Mouse (Mus musculus): ENCODE measurements around the gene 4921524J17Rik.

4921524J17Rik gene

DNA sequence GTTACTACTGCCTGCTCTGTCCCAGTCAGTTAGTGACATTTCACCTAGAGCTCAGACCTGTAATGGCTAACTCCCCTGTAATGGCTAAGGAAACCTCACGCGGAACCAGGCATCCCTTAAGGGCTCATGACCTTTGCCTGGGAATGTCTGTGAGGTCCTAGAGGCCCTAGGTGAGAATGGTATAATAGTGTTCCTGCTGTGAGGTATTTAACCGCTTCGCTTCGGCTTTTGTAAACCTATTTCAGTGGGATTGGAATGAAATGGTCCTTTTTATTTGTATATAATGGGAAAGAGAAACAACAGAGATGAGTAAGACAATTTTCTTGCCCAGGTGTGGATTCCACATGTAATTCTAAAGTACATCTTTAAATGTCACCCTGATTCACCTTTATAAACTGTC, 8.9 kb upstream of the 4921524J17Rik start:
- DNase-seq (ENCODE audit: low spot score in 2 of 2), result no peak

DNA sequence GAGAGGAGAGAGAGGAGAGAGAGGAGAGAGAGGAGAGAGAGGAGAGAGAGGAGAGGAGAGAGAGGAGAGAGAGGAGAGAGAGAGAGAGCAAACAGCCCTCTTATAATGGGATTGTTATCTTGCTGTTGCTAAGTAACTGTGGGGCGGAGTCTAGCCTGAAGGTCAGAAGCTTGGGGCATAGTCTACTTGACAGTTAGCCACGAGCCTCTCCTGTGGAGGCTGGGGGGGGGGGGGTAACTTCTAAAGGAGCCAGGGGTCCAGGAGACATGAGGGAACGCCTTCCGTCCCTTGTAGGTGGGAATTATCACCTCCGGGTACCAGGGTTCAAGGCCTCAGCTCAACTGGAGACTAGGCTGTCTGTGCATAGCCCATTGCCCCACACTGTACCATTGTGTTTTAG, 3.1 kb upstream of the 4921524J17Rik start:
- DNase-seq (ENCODE audit: low spot score in 2 of 2), result no peak

DNA sequence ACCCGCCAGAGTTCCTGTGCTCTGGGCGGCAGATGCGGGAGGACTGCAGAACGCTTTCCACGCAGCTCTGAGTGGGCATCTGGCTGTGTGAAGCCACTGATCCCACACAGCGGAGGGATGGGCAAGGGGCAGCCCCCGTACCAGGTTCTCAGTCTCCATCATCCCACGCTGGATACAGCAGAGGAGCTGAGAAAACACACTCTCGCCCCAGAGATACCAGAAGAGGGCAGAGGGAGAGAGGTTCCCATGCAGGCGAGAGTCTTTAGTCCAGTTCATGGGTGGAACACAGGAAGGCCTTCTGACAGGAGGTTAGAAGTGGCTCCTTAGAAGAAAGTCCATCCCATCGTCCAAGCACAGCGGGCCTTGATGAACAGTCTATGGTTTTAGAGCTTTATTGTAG, 2.2 kb upstream of the 4921524J17Rik start:
- DNase-seq (ENCODE audit: low spot score in 2 of 2), result no peak

DNA sequence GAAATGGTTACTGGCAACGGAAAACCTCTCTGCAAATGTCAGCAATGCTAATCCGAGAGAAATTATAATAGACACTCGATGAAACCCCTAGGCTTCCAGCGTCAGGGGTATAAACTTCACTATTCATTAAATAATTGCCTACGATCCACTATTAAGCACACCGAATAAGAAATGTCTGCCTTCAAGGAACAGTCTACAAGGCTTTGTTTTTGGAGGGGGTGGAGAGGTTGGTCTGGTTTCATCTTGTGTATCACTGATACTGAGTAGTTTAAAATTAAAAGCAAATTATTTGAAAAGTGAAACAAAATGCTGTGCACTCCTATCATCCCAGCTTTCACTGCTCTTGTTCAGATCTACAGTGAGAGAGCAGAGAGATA, 372 bp upstream of the 4921524J17Rik start:
- DNase-seq (ENCODE audit: low spot score in 2 of 2), result no peak

DNA sequence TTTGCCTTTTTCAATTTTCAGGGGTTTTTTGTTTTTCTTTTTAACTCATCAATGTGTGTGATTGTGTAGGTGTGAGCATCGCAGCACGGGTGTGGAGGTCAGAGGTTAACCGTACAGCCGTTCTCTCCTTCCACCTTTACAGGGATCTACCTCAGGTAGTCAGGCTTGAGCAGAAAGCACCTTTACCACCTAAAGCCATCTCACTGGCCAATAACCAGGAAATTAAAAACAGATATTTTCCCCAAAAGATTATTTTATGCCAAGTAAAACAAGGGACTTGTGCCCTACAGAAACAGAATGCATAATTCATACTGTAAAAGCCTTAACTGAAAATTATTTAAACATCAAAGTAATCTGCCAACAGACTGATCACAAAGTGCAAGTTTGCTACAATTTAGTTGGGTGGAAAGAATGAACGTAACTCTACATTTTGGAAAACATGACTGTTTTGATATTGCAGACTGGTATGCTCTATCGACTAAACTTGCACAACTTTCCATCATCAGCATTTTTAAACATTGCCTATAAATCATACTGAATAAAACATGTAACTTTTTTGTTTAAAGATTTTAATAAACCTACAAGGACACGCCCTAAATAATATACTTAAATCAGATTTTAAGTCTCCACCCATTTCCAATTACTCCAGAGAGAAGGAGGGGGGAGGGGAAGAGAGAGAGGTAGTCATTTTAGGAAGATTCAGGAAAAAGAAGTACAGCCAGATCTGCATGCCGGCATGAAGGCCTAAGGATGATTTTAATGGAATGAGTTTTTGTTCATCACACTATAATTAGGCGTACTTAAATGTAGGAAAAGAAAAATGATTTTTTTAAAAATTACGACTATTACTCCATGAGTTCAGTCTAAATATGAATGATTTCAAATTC, 1.1 kb downstream of the 4921524J17Rik start:
- DNase-seq (ENCODE audit: low spot score in 2 of 2), result no peak

DNA sequence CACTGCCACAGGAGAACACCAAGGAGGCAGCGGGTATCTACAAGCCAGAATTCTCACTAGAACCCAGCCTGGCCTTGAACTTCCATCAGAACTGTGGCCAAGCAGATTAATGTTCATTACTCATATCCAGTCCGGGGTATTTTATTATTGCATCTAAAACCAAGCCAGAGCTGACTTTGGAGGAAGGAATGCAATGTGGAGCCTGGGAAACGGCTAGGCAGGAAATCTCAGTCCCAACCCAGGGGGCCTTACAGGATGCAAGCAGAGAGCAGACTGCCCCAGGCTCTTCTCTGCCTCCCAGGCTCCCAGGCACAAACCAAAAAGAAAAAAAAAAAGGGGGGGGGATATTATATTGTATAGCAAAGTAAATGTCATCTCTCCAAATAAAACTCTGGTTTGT, 1.8 kb downstream of the 4921524J17Rik start:
- DNase-seq (ENCODE audit: low spot score in 2 of 2), result no peak

DNA sequence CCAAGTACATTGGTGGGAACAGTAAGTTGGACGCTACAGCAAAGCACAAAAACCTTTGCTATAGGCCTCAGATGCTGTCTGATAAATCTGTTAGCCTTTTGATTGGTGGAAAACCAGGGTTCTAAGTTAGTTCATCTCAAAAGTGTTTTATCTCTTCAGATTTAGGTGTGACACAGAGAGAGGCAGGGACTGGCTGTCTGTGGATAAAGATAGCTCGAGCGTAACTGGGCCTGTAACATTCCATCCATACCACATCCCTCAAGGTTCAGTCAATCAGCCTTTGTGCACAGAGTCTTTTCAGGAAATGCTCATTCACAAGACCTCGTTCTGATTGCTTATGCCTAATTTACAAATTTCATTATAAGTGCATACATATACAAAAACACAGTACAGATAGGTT, 3.4 kb downstream of the 4921524J17Rik start:
- no peak for DNase-seq (ENCODE audit: low spot score in 2 of 2)

DNA sequence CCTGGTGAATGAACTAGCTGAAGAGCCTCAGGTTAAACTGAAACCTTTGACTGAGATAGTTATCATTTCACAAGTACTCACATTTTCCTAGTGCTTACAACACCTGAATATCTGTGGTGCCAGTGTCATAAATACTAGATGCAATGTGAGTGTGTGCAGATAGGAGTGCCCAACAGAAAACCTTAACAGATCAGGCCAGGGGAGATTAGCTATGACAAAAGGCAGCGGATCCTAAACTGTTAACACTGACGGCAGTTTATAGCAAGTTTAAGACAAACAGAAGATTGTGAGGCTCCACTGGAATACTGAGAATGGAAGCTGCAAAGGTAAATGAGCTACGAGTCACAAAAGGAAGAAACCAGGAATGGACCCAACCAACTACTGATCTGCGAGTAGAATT, 5.6 kb downstream of the 4921524J17Rik start:
- DNase-seq (ENCODE audit: low spot score in 2 of 2), result no peak

DNA sequence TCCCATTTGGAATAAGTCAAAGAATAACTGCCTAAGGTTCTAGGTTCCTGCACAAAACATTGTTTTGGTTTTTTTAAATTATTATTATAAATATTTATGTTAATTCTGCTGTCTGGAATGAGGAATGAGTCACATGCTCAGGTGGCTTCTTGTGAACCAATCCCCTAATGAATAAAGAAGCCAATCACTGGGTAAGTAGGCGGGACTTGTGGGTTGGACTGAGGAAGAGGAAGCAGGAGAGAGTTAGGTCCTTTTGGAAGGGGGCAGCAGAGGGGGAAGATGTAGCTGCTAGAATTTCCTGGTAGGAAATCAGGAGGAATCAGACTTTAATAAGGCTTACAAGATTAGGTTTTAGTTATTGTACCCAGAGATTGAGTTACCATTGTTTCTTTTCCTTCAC, 11.3 kb downstream of the 4921524J17Rik start:
- no peak for DNase-seq (ENCODE audit: low spot score in 2 of 2)

DNA sequence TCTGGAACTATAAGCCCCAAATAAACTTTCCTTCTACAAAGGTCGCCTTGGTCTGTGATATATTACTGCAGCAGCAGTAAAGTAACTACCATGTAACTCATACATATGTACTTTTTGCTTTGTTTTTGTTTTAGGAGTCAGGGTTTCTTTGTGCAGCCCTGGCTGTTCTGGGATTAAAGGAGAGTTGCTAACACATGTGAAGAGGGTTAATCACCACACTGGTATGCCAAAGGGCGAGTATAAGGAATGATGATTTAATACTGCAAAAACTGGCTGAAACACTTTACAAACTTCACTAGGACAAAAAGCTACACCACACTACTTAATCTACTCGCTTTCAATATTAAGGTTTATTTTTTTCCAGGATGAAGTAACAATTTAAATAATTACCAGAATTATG, 24.1 kb downstream of the 4921524J17Rik start:
- DNase-seq (ENCODE audit: low spot score in 2 of 2), result no peak

DNA sequence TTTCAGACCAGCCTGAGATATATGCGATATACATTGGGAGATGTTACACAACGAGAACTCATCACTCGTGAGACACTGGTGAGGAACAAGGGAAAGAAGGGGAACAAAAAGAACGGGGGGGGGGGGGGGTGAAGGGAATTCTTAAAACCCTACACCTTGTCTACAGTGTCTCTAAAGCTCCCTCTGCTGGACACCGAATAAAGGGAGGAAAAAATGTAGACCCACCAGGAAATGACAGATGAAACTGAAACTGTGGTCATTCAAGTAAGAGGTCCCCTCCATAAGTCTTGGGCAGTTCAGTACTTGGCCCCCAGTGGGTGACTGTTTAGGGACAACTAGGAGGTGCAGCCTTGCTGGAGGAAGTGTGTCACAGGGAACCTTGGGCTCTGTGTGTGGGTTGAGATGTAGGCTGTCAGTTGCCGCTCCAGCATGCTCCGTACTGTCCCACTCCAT, 24.6 kb downstream of the 4921524J17Rik start:
- peak in 1 of 2 experiments; percentile 21 for DNase-seq (ENCODE audit: low spot score in 2 of 2)

DNA sequence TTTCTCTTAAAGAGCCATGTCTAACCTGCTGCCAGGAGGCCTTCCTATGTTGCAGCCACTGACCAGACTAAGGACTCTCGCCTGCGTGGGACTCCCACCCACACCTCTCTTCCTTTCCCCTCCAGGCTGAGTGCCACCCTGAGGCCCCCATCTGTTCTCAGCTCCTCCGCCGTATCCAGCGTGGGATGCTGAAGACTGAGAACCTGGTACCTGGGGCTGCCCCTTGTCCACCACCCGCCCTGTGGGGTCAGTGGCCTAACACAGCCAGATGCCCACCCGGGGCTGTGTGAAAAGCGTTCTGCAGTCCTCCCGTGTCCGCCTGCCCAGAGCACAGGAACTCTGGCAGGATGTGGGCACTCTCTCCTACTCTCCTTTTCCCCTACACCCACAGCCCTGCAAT, 26.7 kb downstream of the 4921524J17Rik start:
- DNase-seq (ENCODE audit: low spot score in 2 of 2), result no peak

DNA sequence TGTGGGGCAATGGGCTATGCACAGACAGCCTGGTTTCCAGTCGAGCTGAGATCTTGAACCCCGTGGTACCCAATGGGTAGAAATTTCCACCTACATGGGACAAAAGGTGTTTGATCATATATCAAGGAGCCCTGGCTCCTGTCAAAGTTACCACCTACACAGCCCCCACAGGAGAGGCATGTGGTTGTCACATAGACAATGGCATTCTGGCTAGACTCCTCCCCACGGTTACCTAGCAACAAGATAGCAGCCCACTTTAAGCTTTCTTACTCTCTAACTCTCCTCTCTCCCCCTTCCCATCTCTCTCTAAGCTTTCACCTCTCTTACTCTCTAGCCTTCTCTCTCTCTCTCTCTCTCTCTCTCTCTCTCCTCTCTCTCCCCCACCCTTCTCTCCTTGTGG, 27.2 kb downstream of the 4921524J17Rik start:
- DNase-seq (ENCODE audit: low spot score in 2 of 2), result no peak

DNA sequence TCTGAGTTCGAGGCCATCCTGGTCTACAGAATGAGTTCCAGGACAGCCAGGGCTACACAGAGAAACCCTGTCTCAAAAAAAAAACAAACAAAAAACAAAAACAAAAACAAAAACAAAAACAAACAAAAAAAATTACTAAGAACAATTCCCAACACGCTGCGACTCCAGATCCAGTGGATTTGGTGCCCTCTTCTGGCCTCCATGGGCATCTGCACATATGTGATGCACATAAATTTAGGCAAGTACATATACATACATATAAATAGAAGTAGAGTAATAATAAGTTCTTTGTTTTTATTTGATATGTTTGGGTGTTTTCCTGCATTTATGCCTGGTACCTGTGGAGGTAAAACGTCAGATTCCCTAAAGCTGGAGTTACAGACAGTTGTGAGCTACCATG, 34.1 kb downstream of the 4921524J17Rik start:
- no peak for DNase-seq (ENCODE audit: low spot score in 2 of 2)

DNA sequence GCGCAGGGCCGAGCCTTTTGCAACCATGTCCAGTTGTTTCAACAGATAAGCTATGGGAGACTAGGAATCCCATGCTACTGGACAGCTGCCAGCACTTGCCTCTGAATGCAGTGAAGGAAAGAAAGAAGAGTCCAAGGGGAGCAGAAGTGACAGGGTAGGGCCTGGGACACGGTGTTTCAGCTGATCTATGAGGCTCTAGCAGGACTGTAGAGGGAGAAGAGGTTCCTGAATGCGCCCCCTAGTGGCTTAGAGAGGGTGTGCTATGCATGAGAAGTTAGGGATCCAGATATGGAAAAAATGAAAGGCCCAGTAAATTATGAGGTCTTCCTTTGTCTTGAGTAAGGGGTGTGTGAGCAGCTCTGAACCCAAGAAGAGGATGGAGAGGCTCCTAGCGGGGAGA, 35.1 kb downstream of the 4921524J17Rik start:
- DNase-seq (ENCODE audit: low spot score in 2 of 2), result peak; percentile 23 to 58

DNA sequence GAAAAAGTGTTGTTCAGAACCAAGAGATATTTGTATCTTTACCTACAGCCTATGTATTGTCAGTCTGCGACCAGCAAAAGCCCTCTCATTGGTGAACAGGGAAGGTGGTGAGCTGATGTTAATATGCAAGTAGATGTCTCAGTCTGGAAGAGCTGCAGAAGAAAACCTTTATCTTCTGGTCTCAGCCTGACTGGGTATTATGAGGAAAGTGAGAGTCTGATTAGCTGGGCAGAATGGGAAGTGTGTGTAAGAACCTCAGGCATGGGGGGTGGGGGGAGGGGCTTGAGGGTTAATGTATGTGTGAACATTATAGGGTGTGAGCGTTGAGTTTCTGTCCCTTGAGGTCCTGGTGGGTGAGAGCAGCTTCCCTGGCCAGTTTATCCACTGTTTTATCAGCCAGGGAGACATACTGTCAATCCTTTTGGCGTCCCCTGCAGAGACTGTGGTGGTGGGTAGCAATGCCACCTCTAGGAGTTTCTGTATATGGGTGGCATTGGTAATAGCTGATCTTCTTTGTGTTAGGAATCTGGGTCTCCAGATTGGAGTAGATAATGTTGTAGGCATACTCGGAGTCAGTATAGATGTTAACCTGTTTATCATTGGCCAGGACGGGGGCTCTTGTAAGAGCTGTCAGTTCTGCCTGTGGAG, 36.1 kb downstream of the 4921524J17Rik start:
- no peak for DNase-seq (ENCODE audit: low spot score in 2 of 2)

DNA sequence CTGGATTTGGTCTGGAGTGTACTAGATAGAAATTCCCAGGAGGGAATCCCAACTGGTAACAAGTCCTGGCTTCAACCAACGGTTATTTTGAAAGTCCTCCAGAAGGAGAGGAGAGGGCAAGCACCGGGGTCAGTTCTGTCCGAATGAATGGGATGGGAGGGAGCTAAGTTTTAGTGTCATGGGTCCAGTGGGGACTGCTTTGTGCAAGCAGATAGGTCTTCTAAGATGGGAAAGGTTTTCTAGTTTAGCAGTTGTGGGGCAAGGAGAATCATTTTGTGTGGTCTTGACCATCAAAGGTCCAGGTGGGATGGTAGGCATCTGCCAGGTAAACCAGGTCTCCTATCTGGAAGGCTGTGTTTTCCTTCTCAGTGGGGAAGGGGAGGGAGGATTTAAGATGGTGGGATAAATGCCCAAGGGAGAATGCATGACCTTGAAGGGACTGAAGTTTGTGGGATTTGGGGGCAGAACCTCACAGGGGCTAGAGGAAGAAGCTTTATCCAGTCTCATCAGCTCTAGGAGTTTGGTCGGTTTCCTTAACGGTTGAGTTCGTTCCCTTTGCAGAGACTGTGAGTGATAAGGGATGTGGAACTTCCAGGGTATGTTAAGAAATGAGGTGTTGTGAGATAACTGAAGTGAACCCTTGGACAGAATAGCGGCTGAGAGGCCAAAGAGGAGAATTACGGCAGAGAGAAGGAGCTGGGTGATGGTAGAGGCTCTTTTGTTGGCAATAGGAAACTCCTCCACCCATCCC, 36.8 kb downstream of the 4921524J17Rik start:
- no peak for DNase-seq (ENCODE audit: low spot score in 2 of 2)

DNA sequence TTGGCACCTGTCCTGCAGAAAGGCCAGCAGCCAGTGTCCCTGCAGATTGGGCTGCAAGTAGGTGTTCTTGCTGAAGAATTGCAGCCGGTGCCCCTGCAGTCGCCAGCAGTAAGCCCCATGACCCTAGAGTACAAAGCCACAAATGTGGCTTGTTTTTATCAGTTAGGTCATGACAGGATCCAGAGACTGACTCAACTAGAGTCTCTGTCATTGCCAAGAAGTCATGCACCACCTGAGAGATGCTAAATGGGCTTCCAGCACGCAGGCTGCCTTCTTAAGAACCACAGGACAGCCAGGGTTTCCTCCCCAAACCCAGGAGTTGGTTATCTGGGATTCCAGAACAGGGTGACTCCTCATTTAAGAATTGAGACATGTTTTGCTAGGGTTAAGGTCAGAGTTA, 37.6 kb downstream of the 4921524J17Rik start:
- DNase-seq (ENCODE audit: low spot score in 2 of 2), result no peak

DNA sequence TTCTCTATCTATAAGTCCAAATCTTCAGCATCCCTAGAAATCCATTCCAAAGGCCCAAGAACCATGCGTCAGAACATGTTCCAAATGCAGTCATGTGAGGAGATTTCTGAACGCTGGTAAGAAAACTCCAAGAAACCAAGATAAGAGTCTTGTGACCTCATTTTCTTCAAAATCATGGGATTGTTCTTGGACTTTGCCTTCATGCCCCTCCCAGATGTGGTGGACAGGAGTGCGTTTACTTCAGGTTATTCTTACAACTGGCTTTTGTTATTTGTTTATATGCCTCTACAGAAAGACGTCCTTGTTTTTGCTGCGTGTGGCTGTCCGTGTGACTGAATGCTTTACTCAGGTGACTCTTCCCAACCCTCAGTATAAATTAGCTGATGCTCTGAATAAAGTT, 39.4 kb downstream of the 4921524J17Rik start:
- no peak for DNase-seq (ENCODE audit: low spot score in 2 of 2)

DNA sequence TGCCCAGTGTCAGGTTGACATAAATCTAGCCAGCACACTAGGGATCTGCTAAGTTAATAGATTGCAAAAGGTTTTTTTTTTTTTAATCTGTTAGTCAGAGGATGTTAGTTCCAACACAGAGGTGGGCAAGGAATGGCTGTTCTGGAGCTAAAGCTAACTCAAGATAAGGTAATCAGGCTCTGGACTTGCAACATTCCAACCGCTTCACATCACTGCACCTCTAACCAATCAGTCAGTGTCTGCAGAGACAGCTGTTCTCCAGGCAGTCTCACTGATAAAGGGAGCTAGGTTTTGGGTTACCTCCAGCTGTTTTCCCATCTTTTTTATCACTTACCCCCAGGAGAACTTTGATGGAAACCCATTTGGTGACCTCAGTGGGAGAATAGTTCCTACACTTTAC, 41.2 kb downstream of the 4921524J17Rik start:
- no peak for DNase-seq (ENCODE audit: low spot score in 2 of 2)

DNA sequence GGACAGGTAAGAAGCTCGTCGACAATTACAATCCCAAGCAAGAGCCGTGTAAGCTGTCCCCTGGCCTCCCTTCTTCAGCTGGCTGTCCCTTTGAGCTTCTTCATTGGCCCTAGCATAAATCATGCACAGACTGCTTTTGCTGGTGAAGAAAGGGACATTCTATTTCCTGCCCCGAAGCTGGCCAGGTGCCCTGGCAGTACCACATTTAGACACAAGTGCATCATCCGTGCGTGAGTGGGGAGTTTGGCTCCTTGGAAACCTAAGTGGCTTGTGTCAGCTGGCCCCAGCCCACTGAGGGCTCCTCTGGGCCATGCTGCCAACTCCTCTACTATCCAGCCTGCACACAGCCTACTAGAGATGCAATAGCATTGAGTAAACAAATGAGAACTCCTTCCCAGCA, 46.4 kb downstream of the 4921524J17Rik start, which contains the start of gene Mylk3:
Gene Mylk3 (minus strand): TSS at position 141 of the 400 bp plus-strand sequence.
- DNase-seq (ENCODE audit: low spot score in 2 of 2), result no peak

DNA sequence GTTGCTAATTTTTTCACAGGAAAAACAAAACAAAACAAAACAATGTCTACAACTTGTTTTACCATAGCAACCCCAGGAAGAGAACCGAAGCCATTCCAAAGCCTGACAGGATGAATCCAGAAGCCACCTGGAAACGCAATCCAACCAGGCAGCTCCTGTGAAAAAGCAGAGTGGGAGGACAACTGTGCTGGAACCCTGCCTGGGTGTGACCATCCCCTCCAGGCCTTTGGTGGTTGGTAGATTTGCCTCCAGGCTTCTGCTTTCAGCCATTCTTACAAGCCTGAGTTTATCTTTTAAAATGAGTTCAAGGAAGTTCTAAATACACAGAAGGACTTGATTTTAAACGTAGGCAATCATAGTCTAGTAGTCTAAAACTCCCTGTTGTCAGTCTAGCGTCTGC, 50.7 kb downstream of the 4921524J17Rik start:
- DNase-seq (ENCODE audit: low spot score in 2 of 2), result no peak
